In genomic region chr9:75124201-75124721, GRCm38 (mm10) we compare ENCODE assay signal across 14 mouse cellular contexts. TPM values are rescaled to one million over a fixed set of nuclear protein-coding genes. Genes with fewer than 3 reads are reported as not detected.
DNase-seq lines count a peak whose midpoint lies in the region; ATAC-seq and TF ChIP-seq lines count a peak whose summit lies in the region.
"Had no signal": no experiment of that assay in that cellular context is flagged by ENCODE, and none has a peak within 500 bp of the region (broad histone marks: within the 10 kb centered on the region; RNA-seq: fewer than 3 reads in every experiment).

No protein-coding gene starts in this region.

- no peaks in the 10 kb centered on the region for H3K9me3 ChIP-seq in heart, embryonic 11.5 days (replicated peaks; ENCODE audit: control insufficient read depth, low read length)
- H3K9me3 ChIP-seq in intestine, embryonic 16.5 days (ENCODE audit: control insufficient read depth, low read length): no peaks in the 10 kb centered on the region
- H3K9me3 ChIP-seq: limb, embryonic 15.5 days had no signal

- no peak for TF ChIP-seq CTCF in brain, embryonic 14.5 days (IDR thresholded peaks at IDR 0.05; ENCODE audit: borderline replicate concordance, extremely low read depth, insufficient read depth, insufficient read length)

- peaks cover 7% of the 10 kb centered on the region; the same call in 1 of the 2 replicates for H3K36me3 ChIP-seq in heart, embryonic 11.5 days (ENCODE audit: control insufficient read depth, insufficient read depth, low read length)
- no peaks in the 10 kb centered on the region for H3K36me3 ChIP-seq in intestine, embryonic 16.5 days (ENCODE audit: control insufficient read depth, insufficient read depth, low read length)

- no peak overlapping the region for H3K27ac ChIP-seq in heart, embryonic 11.5 days (ENCODE audit: low read depth, low read length)
- no peak overlapping the region for H3K27ac ChIP-seq in intestine, embryonic 16.5 days (ENCODE audit: low read length)
- H3K27ac ChIP-seq: limb, embryonic 15.5 days had no signal

- H3K9ac ChIP-seq in heart, embryonic 11.5 days (ENCODE audit: low read depth, low read length): no peak overlapping the region
- H3K9ac ChIP-seq in intestine, embryonic 16.5 days (ENCODE audit: low read depth, low read length): no peak overlapping the region
- H3K9ac ChIP-seq: limb, embryonic 15.5 days had no signal

- H3K4me2 ChIP-seq in heart, embryonic 11.5 days: no peak overlapping the region
- no peak overlapping the region for H3K4me2 ChIP-seq in intestine, embryonic 16.5 days (ENCODE audit: low read depth, low read length)
- H3K4me2 ChIP-seq: limb, embryonic 15.5 days had no signal

- TF ChIP-seq POLR2A in brain, embryonic 14.5 days (IDR thresholded peaks at IDR 0.05; ENCODE audit: borderline replicate concordance, extremely low read depth, insufficient read depth, insufficient read length, poor library complexity, severe bottlenecking): no peak

- H3K27me3 ChIP-seq in heart, embryonic 11.5 days (ENCODE audit: control insufficient read depth, insufficient read depth, low read length): no peaks in the 10 kb centered on the region
- H3K27me3 ChIP-seq in intestine, embryonic 16.5 days (replicated peaks; ENCODE audit: control insufficient read depth, insufficient read depth, low read length): no peaks in the 10 kb centered on the region
- H3K27me3 ChIP-seq: limb, embryonic 15.5 days had no signal

- DNase-seq in heart, adult 18-20 months: peak; percentile 27 to 28
- DNase-seq in 3T3-L1 (ENCODE audit: low read depth, low spot score): peak; percentile 92
- peak; percentile 87 for DNase-seq in NIH3T3 (ENCODE audit: low read depth)
- peak; percentile 36 for DNase-seq in brain, embryonic 14.5 days (ENCODE audit: low read depth)
- DNase-seq: cerebellum, postnatal 36 days; kidney, adult 2 months; layer of hippocampus, adult 9-11 months; lung, postnatal 14 days; retina, postnatal 1 day; thymus, postnatal 25 days had no signal

- no peak overlapping the region for H3K4me3 ChIP-seq in heart, embryonic 11.5 days (ENCODE audit: low read depth, low read length)
- no peak overlapping the region for H3K4me3 ChIP-seq in intestine, embryonic 16.5 days (ENCODE audit: low read length)
- H3K4me3 ChIP-seq: limb, embryonic 15.5 days had no signal

- no peaks in the 10 kb centered on the region for H3K4me1 ChIP-seq in heart, embryonic 11.5 days (ENCODE audit: control insufficient read depth, insufficient read depth, low read length)
- no peaks in the 10 kb centered on the region for H3K4me1 ChIP-seq in intestine, embryonic 16.5 days (ENCODE audit: control insufficient read depth, insufficient read depth, low read length)
- H3K4me1 ChIP-seq: limb, embryonic 15.5 days had no signal

- no peak for ATAC-seq in heart, embryonic 11.5 days (replicated peaks; ENCODE audit: insufficient number of reproducible peaks, low FRiP score, low TSS enrichment)
- no peak for ATAC-seq in granulocyte monocyte progenitor cell, adult 5-6 weeks (replicated peaks; ENCODE audit: poor library complexity, severe bottlenecking)
- no peak for ATAC-seq in intestine, embryonic 16.5 days

- 48% methylated on average over 6 of the region's 6 CpGs for WGBS in heart, embryonic 11.5 days (ENCODE audit: insufficient replicate concordance)
- 58% methylated on average over 6 of the region's 6 CpGs for WGBS in intestine, embryonic 16.5 days

RNA-seq across cellular contexts. Expression of gene Myo5a, which starts 53.4 kb away (rescaled TPM):
- 10 to 100 TPM in 1 of 2 experiments, 1 to 10 TPM in 1; 8.7 to 12.2 TPM for total RNA-seq in heart, adult 18-20 months (2021)
- polyA plus RNA-seq in heart, embryonic 11.5 days (2014; fragmentation: Nextera tagmentation; extraction: Ambion mirVana): 12.8 and 15.0 TPM in 2 replicates
- 37.3 and 62.0 TPM in 2 replicates for polyA plus RNA-seq in brain, embryonic 14.5 days (2012; rRNA removed)
- total RNA-seq in granulocyte monocyte progenitor cell, adult 5-6 weeks (2014; fragmentation: Nextera tagmentation): 78.8 and 90.2 TPM in 2 replicates
- 134 and 136 TPM in 2 replicates for total RNA-seq in granulocyte monocyte progenitor cell, adult 5-6 weeks (2017)
- polyA plus RNA-seq in intestine, embryonic 16.5 days (2015; fragmentation: Nextera tagmentation; extraction: Ambion mirVana): 4.3 and 4.9 TPM in 2 replicates

Comparison
In these comparisons a context has a peak if more than half of its experiments do, and no peak if none do; other contexts are left out.
1. DNase-seq: peak in every context shown above with its lines; median percentile 92 in 3T3-L1; 87 in NIH3T3; 36 in brain, embryonic 14.5 days; 28 in heart, adult 18-20 months.